ENCODE assay signal across 8 mouse cellular contexts in genomic region chr1:153703445-153703991, GRCm38 (mm10). TPM values are rescaled to one million over a fixed set of nuclear protein-coding genes. Genes with fewer than 3 reads are reported as not detected.
DNase-seq lines count a peak whose midpoint lies in the region; ATAC-seq and TF ChIP-seq lines count a peak whose summit lies in the region.

No protein-coding gene starts in this region.

- no peaks in the 10 kb centered on the region for H3K36me3 ChIP-seq in stomach, embryonic 14.5 days (ENCODE audit: control insufficient read depth, insufficient read depth, low read length)
- no peaks in the 10 kb centered on the region for H3K36me3 ChIP-seq in stomach, postnatal 0 days (ENCODE audit: control insufficient read depth, insufficient read depth, low read length)
- H3K36me3 ChIP-seq in neural tube, embryonic 13.5 days, result no peaks in the 10 kb centered on the region

- no peak for TF ChIP-seq CTCF in stomach, postnatal 0 days (IDR thresholded peaks at IDR 0.05; ENCODE audit: low read depth)
- TF ChIP-seq CTCF in layer of hippocampus, adult 2 months (conservative IDR thresholded peaks at IDR 0.05), result no peak

- TF ChIP-seq EP300 in stomach, postnatal 0 days (optimal IDR thresholded peaks at IDR 0.05), result no peak

- no peaks in the 10 kb centered on the region for H3K9me3 ChIP-seq in stomach, embryonic 14.5 days (ENCODE audit: control insufficient read depth, low read depth, low read length)
- no peaks in the 10 kb centered on the region for H3K9me3 ChIP-seq in stomach, postnatal 0 days (ENCODE audit: control insufficient read depth, low read length)
- no peaks in the 10 kb centered on the region for H3K9me3 ChIP-seq in neural tube, embryonic 13.5 days

- no peak overlapping the region for H3K9ac ChIP-seq in stomach, embryonic 14.5 days (replicated peaks; ENCODE audit: low read depth, low read length)
- no peak overlapping the region for H3K9ac ChIP-seq in stomach, postnatal 0 days (ENCODE audit: low read length)
- no peak overlapping the region for H3K9ac ChIP-seq in neural tube, embryonic 13.5 days

- no peak for ATAC-seq in CD4-positive, CD25-positive, alpha-beta regulatory T cell, adult 4 months
- peak; percentile 20; the same call in 1 of the 2 replicates for ATAC-seq in stomach, embryonic 14.5 days (ENCODE audit: insufficient number of reproducible peaks, insufficient read depth, low FRiP score, low read depth)
- ATAC-seq in stomach, postnatal 0 days (ENCODE audit: low FRiP score, low TSS enrichment), result no peak
- ATAC-seq in neural tube, embryonic 13.5 days (ENCODE audit: low read depth), result peak; percentile 57

- H3K4me3 ChIP-seq in stomach, embryonic 14.5 days (ENCODE audit: low read depth, low read length), result no peak overlapping the region
- no peak overlapping the region for H3K4me3 ChIP-seq in stomach, postnatal 0 days (ENCODE audit: low read depth, low read length)
- H3K4me3 ChIP-seq in layer of hippocampus, adult 2 months, result no peak overlapping the region
- no peak overlapping the region for H3K4me3 ChIP-seq in neural tube, embryonic 13.5 days

- H3K27ac ChIP-seq in stomach, embryonic 14.5 days (ENCODE audit: low read length), result no peak overlapping the region
- H3K27ac ChIP-seq in stomach, postnatal 0 days (replicated peaks), result no peak overlapping the region
- no peak overlapping the region for H3K27ac ChIP-seq in layer of hippocampus, adult 2 months
- peak overlapping the region; percentile 49; the same call in 1 of the 2 replicates for H3K27ac ChIP-seq in neural tube, embryonic 13.5 days (replicated peaks)

- peaks cover 8% of the 10 kb centered on the region; the same call in 1 of the 2 replicates for H3K4me1 ChIP-seq in stomach, embryonic 14.5 days (ENCODE audit: control insufficient read depth, insufficient read depth, low read length)
- H3K4me1 ChIP-seq in stomach, postnatal 0 days (replicated peaks; ENCODE audit: control insufficient read depth, insufficient read depth), result no peaks in the 10 kb centered on the region
- peaks cover 39% of the 10 kb centered on the region for H3K4me1 ChIP-seq in neural tube, embryonic 13.5 days (replicated peaks)

- no peaks in the 10 kb centered on the region for H3K27me3 ChIP-seq in stomach, embryonic 14.5 days (ENCODE audit: control insufficient read depth, insufficient read depth, low read length)
- H3K27me3 ChIP-seq in stomach, postnatal 0 days (ENCODE audit: control insufficient read depth, insufficient read depth, low read length), result no peaks in the 10 kb centered on the region
- no peaks in the 10 kb centered on the region for H3K27me3 ChIP-seq in neural tube, embryonic 13.5 days

- WGBS in stomach, embryonic 14.5 days, result 17% methylated on average over 12 of the region's 12 CpGs
- WGBS in stomach, postnatal 0 days, result 28% methylated on average over 12 of the region's 12 CpGs
- WGBS in neural tube, embryonic 13.5 days, result 6% methylated on average over 12 of the region's 12 CpGs

- peak; percentile 24 for DNase-seq in CD4-positive, CD25-positive, alpha-beta regulatory T cell, adult 2 months (ENCODE audit: low read depth, low spot score)
- DNase-seq in stomach, postnatal 0 days (ENCODE audit: low spot score), result no peak
- peak; percentile 55 to 58 for DNase-seq in layer of hippocampus, adult 2 months (ENCODE audit: low spot score in 2 of 2)
- DNase-seq in kidney, postnatal 25 days, result no peak
- no peak for DNase-seq in urinary bladder, postnatal 14 days (ENCODE audit: low spot score)

- no peak overlapping the region for H3K4me2 ChIP-seq in stomach, embryonic 14.5 days (replicated peaks; ENCODE audit: low read depth, low read length)
- no peak overlapping the region for H3K4me2 ChIP-seq in stomach, postnatal 0 days (replicated peaks; ENCODE audit: low read depth)
- H3K4me2 ChIP-seq in neural tube, embryonic 13.5 days, result peak overlapping the region; percentile 21

RNA-seq across cellular contexts. Expression of gene Rgs16, which starts 36.6 kb away (rescaled TPM):
- polyA plus RNA-seq in CD4-positive, CD25-positive, alpha-beta regulatory T cell, adult 4 months (2017; shearing (Covaris generic)), result 10 to 100 TPM; 10.9 to 46.2 TPM
- polyA plus RNA-seq in stomach, embryonic 14.5 days (2014; fragmentation: Nextera tagmentation; extraction: Ambion mirVana), result 2.4 TPM in 2 replicates
- 2.3 and 2.7 TPM in 2 replicates for polyA plus RNA-seq in stomach, postnatal 0 days (2015; fragmentation: Nextera tagmentation; extraction: Ambion mirVana)
- total RNA-seq in layer of hippocampus, adult 2 months (2021), result 1 to 10 TPM; 5.5 TPM
- 22.9 and 28.1 TPM in 2 replicates for polyA plus RNA-seq in neural tube, embryonic 13.5 days (2015; fragmentation: Nextera tagmentation; extraction: Ambion mirVana)

RNA-seq across cellular contexts. Expression of gene Rnasel, which starts 45.7 kb away (rescaled TPM):
- polyA plus RNA-seq in CD4-positive, CD25-positive, alpha-beta regulatory T cell, adult 4 months (2017; shearing (Covaris generic)), result 10 to 100 TPM; 53.0 to 58.5 TPM
- polyA plus RNA-seq in stomach, embryonic 14.5 days (2014; fragmentation: Nextera tagmentation; extraction: Ambion mirVana), result 9.2 and 11.1 TPM in 2 replicates
- polyA plus RNA-seq in stomach, postnatal 0 days (2015; fragmentation: Nextera tagmentation; extraction: Ambion mirVana), result 11.8 TPM in 2 replicates
- 1 to 10 TPM; 6.5 to 6.7 TPM for total RNA-seq in layer of hippocampus, adult 2 months (2021)
- 38.8 and 43.6 TPM in 2 replicates for polyA plus RNA-seq in neural tube, embryonic 13.5 days (2015; fragmentation: Nextera tagmentation; extraction: Ambion mirVana)

RNA-seq across cellular contexts. Expression of gene Rgs8, which starts 50.7 kb away (rescaled TPM):
- polyA plus RNA-seq in CD4-positive, CD25-positive, alpha-beta regulatory T cell, adult 4 months (2017; shearing (Covaris generic)), result under 1 TPM in 1 of 2 experiments, not detected in 1; 0.22 TPM
- 0.35 and 0.41 TPM in 2 replicates for polyA plus RNA-seq in stomach, embryonic 14.5 days (2014; fragmentation: Nextera tagmentation; extraction: Ambion mirVana)
- 0.16 and 0.29 TPM in 2 replicates for polyA plus RNA-seq in stomach, postnatal 0 days (2015; fragmentation: Nextera tagmentation; extraction: Ambion mirVana)
- 10 to 100 TPM; 74.0 to 75.2 TPM for total RNA-seq in layer of hippocampus, adult 2 months (2021)
- polyA plus RNA-seq in neural tube, embryonic 13.5 days (2015; fragmentation: Nextera tagmentation; extraction: Ambion mirVana), result 16.9 and 17.2 TPM in 2 replicates

Comparison
In these comparisons a context has a peak if more than half of its experiments do, and no peak if none do; other contexts are left out.
1. ATAC-seq: peak in stomach, embryonic 14.5 days (single experiment) and neural tube, embryonic 13.5 days (single experiment); none in CD4-positive, CD25-positive, alpha-beta regulatory T cell, adult 4 months (single experiment) and stomach, postnatal 0 days (single experiment).
2. DNase-seq: peak in CD4-positive, CD25-positive, alpha-beta regulatory T cell, adult 2 months (single experiment) and layer of hippocampus, adult 2 months (2 of 2); none in stomach, postnatal 0 days (single experiment), kidney, postnatal 25 days (0 of 2) and urinary bladder, postnatal 14 days (single experiment).
3. RNA of gene Rgs8, which starts 50.7 kb away (polyA plus RNA-seq): 16.9 to 17.2 TPM in neural tube, embryonic 13.5 days; 0.35 to 0.41 TPM in stomach, embryonic 14.5 days, 0.22 TPM in CD4-positive, CD25-positive, alpha-beta regulatory T cell, adult 4 months and 0.16 to 0.29 TPM in stomach, postnatal 0 days; every median in the first group is over 10 times any median in the second.